Mouse (Mus musculus): ENCODE data around the gene Snrnp40.

DNA sequence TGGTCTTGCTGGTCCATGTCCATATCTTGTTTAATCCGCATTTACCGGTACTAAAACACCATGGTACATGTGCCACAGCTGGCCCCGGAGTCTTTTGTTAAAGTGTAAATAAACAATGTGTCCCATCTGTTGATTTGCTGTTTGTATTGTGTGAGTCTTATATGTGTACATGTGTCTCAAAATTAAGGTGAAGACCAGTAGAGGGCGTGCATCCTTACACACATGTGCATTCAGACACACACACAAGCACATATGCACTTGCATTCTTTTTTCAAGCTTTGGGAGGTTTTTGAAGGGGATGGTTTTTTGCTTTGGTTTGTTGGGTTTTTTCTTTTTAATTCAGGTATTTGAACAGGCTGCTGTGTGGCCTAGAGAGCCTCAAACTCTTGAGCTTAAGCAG lies 16.7 kb downstream of the Snrnp40 start:
- TF ChIP-seq POLR2A (IDR thresholded peaks at IDR 0.05; ENCODE audit: low read depth, low read length) (no peak), CTCF (IDR thresholded peaks at IDR 0.05; ENCODE audit: extremely low read depth, insufficient read depth, insufficient read length, insufficient replicate concordance) (no peak)
